Mouse (Mus musculus) hindbrain, postnatal 0 days (tissue): ENCODE measurements at regions not wholly inside any gene's neighbourhood (a gene's known extent, or its start where the extent isn't known, plus 50 kb on each side); places are given as distances from the start of the nearest gene placed in this dataset.
"Not testable (repeated sequence)": the region's sequence is repeated elsewhere in the genome, so short reads cannot be mapped to it uniquely, and the experiment has no call there.

ENCODE experiments used
- ATAC-seq: fragments of 200-750 bp; cut with Nextera tagmentation; 2 replicates; pipeline ENCODE4 v1.8.0; 2017; ENCODE audit warnings: mild to moderate bottlenecking, moderate TSS enrichment, moderate library complexity
- DNase-seq: peaks from one replicate; pipeline ENCODE4 v3.0.0-alpha.2; 2015; ENCODE audit warnings: low spot score
- H3K27ac ChIP-seq: fragments of 300-500 bp; sonication (generic); 2 replicates; pipeline ENCODE4 v1.5.1; 2014; ENCODE audit warnings: mild to moderate bottlenecking
- H3K27me3 ChIP-seq: fragments of 300-500 bp; sonication (generic); 2 replicates; pipeline ENCODE4 v1.6.1; 2014; ENCODE audit warnings: low read length, mixed read lengths; ENCODE audit not compliant: insufficient read depth
- H3K36me3 ChIP-seq: fragments of 300-500 bp; sonication (generic); 2 replicates; pipeline ENCODE4 v1.6.1; 2014; ENCODE audit warnings: low read length, mixed read lengths; ENCODE audit not compliant: insufficient read depth
- H3K4me1 ChIP-seq: fragments of 300-500 bp; sonication (generic); 2 replicates; pipeline ENCODE4 v1.6.1; 2014; ENCODE audit warnings: antibody characterized with exemption, low read length, mixed read lengths; ENCODE audit not compliant: insufficient read depth
- H3K4me2 ChIP-seq: fragments of 300-500 bp; sonication (generic); 2 replicates; pipeline ENCODE4 v1.6.1; 2014; ENCODE audit warnings: low read depth, mild to moderate bottlenecking, low read length, moderate library complexity, mixed read lengths
- H3K4me3 ChIP-seq: fragments of 300-500 bp; sonication (generic); 2 replicates; pipeline ENCODE4 v1.5.1; 2014; ENCODE audit warnings: low read length
- H3K9ac ChIP-seq: fragments of 300-500 bp; sonication (generic); replicated peaks from 2 replicates; pipeline ENCODE4 v1.6.1; 2014; ENCODE audit warnings: mild to moderate bottlenecking, low read length, moderate library complexity, mixed read lengths
- H3K9me3 ChIP-seq: fragments of 300-500 bp; sonication (generic); 2 replicates; pipeline ENCODE4 v1.6.1; 2016; ENCODE audit warnings: low read length, mixed read lengths
- CTCF ChIP-seq: IDR thresholded peaks from 2 replicates; pipeline ENCODE4 v1.5.1; 2016; ENCODE audit warnings: antibody characterized with exemption, control low read depth, low read depth
- WGBS: fragments of 180-500 bp; shearing (Covaris S2); extraction: QIAGEN DNeasy Blood & Tissue Kit; methylation state at CpG from one replicate; pipeline ENCODE4 v1.1.7; 2014; 5-methylcytosine and 5-hydroxymethylcytosine counted together

- H3K9me3 ChIP-seq: 0 out of 2 replicates have a peak, but pooled peaks cover 2% of the 10 kb centered on the region
- DNase-seq: no peak
- H3K27ac ChIP-seq: no peak overlapping the region
- ATAC-seq: no peak
- no peak overlapping the region for H3K4me2 ChIP-seq
- TF ChIP-seq CTCF: no peak
- H3K4me3 ChIP-seq: no peak overlapping the region
- H3K27me3 ChIP-seq: no peaks in the 10 kb centered on the region
- H3K36me3 ChIP-seq: no peaks in the 10 kb centered on the region
- H3K9ac ChIP-seq: no peak overlapping the region
- H3K4me1 ChIP-seq: no peaks in the 10 kb centered on the region
Observed at GRCm38 (mm10) chr16:21004871-21005270, 148.9 kb downstream of the Teddm3 start.

- DNase-seq: peak; percentile 2
- no peak for ATAC-seq
- TF ChIP-seq CTCF: no peak
- H3K36me3 ChIP-seq: no peaks in the 10 kb centered on the region
- no peak overlapping the region for H3K4me3 ChIP-seq
- 0 out of 2 replicates have a peak, but pooled peaks cover 2% of the 10 kb centered on the region for H3K9me3 ChIP-seq
- no peaks in the 10 kb centered on the region for H3K27me3 ChIP-seq
- no peak overlapping the region for H3K9ac ChIP-seq
- no peaks in the 10 kb centered on the region for H3K4me1 ChIP-seq
- no peak overlapping the region for H3K4me2 ChIP-seq
- H3K27ac ChIP-seq: no peak overlapping the region
- WGBS: 93% methylated on average over 1 of the region's 1 CpGs
Observed at GRCm38 (mm10) chr16:21001126-21001525, 152.7 kb downstream of the Teddm3 start.

- ATAC-seq: no peak
Observed at GRCm38 (mm10) chr16:20990524-20990923, 163.3 kb downstream of the Teddm3 start.

GRCm38 (mm10) chr16:20975406-20975805 is 178.4 kb downstream of the Teddm3 start:
- Histone ChIP-seq H3K27ac (no peak overlapping the region), H3K4me1 (no peaks in the 10 kb centered on the region), H3K27me3 (no peaks in the 10 kb centered on the region), H3K9me3 (no peaks in the 10 kb centered on the region), H3K4me3 (no peak overlapping the region), H3K4me2 (no peak overlapping the region), H3K9ac (no peak overlapping the region), H3K36me3 (no peaks in the 10 kb centered on the region)
- 50% methylated on average over 2 of the region's 2 CpGs for WGBS
- ATAC-seq (no peak), DNase-seq (peak; percentile 32)
- TF ChIP-seq CTCF: no peak

More at GRCm38 (mm10) chr16:20990524-20990923, 163.3 kb downstream of the Teddm3 start:
- Histone ChIP-seq H3K4me1 (no peaks in the 10 kb centered on the region), H3K4me3 (no peak overlapping the region), H3K36me3 (no peaks in the 10 kb centered on the region), H3K27ac (no peak overlapping the region), H3K4me2 (no peak overlapping the region), H3K9ac (no peak overlapping the region), H3K27me3 (no peaks in the 10 kb centered on the region), H3K9me3 (no peaks in the 10 kb centered on the region; the same call in 1 of the 2 replicates)
- WGBS: 89% methylated on average over 2 of the region's 2 CpGs
- TF ChIP-seq CTCF: no peak
- no peak for DNase-seq

- H3K36me3 ChIP-seq: no peaks in the 10 kb centered on the region
- no peak overlapping the region for H3K4me3 ChIP-seq
- no peak overlapping the region for H3K4me2 ChIP-seq
- ATAC-seq (no peak), DNase-seq (no peak)
- H3K9me3 ChIP-seq: no peaks in the 10 kb centered on the region
- H3K4me1 ChIP-seq: no peaks in the 10 kb centered on the region
- H3K9ac ChIP-seq: no peak overlapping the region
- TF ChIP-seq CTCF: no peak
- H3K27ac ChIP-seq: no peak overlapping the region
- H3K27me3 ChIP-seq: no peaks in the 10 kb centered on the region
Observed at GRCm38 (mm10) chr16:20972442-20972841, 181.4 kb downstream of the Teddm3 start.

GRCm38 (mm10) chr16:20958905-20959304 is 194.9 kb downstream of the Teddm3 start:
- no peaks in the 10 kb centered on the region for H3K9me3 ChIP-seq
- H3K4me1 ChIP-seq: no peaks in the 10 kb centered on the region
- TF ChIP-seq CTCF: no peak
- no peak overlapping the region for H3K27ac ChIP-seq
- DNase-seq: peak; percentile 57
- no peak overlapping the region for H3K4me3 ChIP-seq
- no peaks in the 10 kb centered on the region for H3K36me3 ChIP-seq
- ATAC-seq: peak; percentile 73
- WGBS: 32% methylated on average over 10 of the region's 10 CpGs
- H3K9ac ChIP-seq: no peak overlapping the region
- H3K27me3 ChIP-seq: no peaks in the 10 kb centered on the region
- peak overlapping the region; percentile 3; the same call in 1 of the 2 replicates for H3K4me2 ChIP-seq

- no peak for TF ChIP-seq CTCF
- H3K9ac ChIP-seq: no peak overlapping the region
- no peaks in the 10 kb centered on the region for H3K36me3 ChIP-seq
- ATAC-seq (no peak), DNase-seq (no peak)
- H3K9me3 ChIP-seq: no peaks in the 10 kb centered on the region
- no peak overlapping the region for H3K4me3 ChIP-seq
- H3K4me2 ChIP-seq: no peak overlapping the region
- 87% methylated on average over 1 of the region's 1 CpGs for WGBS
- no peak overlapping the region for H3K27ac ChIP-seq
- H3K4me1 ChIP-seq: no peaks in the 10 kb centered on the region
- no peaks in the 10 kb centered on the region for H3K27me3 ChIP-seq
Observed at GRCm38 (mm10) chr16:20936722-20937121, 202.4 kb upstream of the Thpo start.

- not testable (repeated sequence) for H3K27me3 ChIP-seq, H3K4me2 ChIP-seq, H3K36me3 ChIP-seq, H3K4me1 ChIP-seq, DNase-seq, H3K9me3 ChIP-seq, H3K27ac ChIP-seq, ATAC-seq, H3K4me3 ChIP-seq, H3K9ac ChIP-seq
Observed at GRCm38 (mm10) chr16:20934846-20935245, 200.5 kb upstream of the Thpo start.

GRCm38 (mm10) chr16:20930003-20930402 is 195.7 kb upstream of the Thpo start:
- H3K36me3 ChIP-seq, H3K27ac ChIP-seq, ATAC-seq, H3K27me3 ChIP-seq, H3K4me3 ChIP-seq, H3K4me2 ChIP-seq, DNase-seq, H3K9ac ChIP-seq, H3K9me3 ChIP-seq, H3K4me1 ChIP-seq: not testable (repeated sequence)
- 88% methylated on average over 5 of the region's 5 CpGs for WGBS

GRCm38 (mm10) chr16:20925776-20926175 is 191.5 kb upstream of the Thpo start:
- not testable (repeated sequence) for DNase-seq, H3K27ac ChIP-seq, H3K4me2 ChIP-seq, H3K4me3 ChIP-seq, H3K36me3 ChIP-seq, H3K9me3 ChIP-seq, H3K4me1 ChIP-seq, H3K27me3 ChIP-seq, H3K9ac ChIP-seq, ATAC-seq
